Mouse (Mus musculus) kidney, postnatal 36 days (tissue): ENCODE data around the gene Hspb7.

Experiments
- DNase-seq, 2 experiments: peaks; one replicate each; pipeline ENCODE4 v3.0.0; 2021 to 2022; ENCODE audit warnings: mixed read lengths in 2 of 2

Gene Hspb7

GRCm38 (mm10) chr4:141420886-141421285, 307 bp downstream of the Hspb7 start:
- no peak for DNase-seq

DNA sequence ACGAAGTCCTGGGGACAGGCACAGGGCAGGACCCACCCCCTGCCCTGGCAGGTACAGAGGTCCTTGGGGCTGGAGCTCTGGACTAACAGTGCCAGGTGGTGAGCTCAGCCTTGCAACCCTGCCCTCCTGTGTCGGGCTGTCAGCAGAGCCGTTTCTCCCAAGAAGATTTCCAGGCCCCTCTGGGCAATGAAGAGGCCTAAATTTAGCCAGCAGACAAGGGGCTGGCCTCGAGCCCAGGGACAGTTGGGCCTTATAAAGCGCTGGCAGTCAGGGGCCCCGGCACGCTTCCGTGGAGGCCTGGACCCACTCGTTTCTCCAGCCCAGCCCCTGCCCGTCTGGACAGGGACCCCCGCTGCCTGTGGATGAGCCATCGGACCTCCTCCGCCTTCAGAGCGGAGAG, 844 bp downstream of the Hspb7 start:
- DNase-seq, result peak in 1 of 2 experiments; percentile 40

DNA sequence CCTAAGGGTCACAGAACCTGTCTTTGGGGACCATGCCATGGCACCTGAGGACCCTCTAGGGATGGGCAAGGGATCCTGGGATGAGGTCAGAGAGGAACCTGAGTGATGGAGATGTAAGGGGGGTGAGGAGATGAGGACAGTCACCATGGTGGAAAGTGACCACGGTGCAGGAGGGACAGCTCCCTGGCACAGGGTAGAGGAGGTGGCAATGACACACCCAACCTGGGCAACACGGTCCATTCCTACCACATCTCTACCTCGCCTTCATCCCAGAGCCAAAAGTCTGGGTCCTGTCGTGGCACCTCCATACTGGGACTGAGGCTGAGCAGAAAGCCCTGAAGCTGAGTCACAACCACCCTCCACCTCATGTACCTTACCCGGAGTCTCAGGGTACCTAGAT, 2.3 kb downstream of the Hspb7 start:
- DNase-seq, result no peak

GRCm38 (mm10) chr4:141423288-141423687, 2.7 kb downstream of the Hspb7 start:
- DNase-seq, result no peak

- no peak for DNase-seq
These were observed 3.3 kb downstream of the Hspb7 start for GRCm38 (mm10) chr4:141423691-141424431.

DNA sequence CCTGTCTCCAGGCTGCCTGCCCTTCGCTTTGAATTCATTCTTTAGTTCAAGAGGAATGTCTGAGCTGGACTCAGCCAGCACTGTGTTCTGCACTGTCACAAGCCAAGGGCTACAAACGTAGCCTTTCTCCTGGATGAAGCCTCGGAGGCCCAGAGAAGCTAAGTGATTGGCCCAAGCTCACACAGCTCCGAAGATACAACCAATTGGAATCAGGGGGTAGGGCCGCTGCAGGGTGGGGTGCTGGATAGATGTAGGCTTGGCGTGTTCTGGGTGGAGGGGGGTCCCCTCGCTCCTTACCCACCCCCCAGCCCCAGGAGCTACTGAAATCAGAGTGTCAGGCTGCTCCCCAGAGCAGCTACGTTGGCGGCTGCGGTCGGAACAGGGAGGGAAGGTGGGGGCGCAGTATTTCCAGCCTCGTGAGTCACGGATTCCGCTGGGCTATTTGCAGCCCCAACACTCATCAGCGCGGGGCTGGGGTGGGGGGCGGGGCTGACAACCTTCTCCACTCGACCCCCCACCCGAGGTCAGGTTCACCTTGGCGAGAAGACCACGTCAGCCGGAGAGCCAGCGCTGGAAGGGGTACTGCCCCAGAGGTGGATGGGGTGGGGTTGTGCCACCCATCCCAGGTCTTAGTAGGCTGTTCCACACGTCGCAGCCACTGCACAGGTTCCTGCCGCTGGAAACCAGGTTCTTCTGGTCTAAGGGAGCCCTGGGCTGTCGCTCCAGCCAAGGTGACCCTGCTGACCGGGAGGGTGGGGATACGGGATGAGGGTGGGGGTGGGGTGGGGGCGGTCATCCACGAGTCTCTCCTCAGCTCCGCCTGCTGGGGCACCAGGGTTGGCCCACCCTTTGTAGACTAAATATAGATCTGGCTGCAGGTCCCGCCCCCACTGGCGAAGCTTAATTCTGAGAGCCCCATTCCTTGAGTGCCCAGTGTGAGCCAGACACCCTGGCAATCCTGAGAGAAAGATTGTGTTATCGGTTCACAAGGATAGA, 5.2 kb downstream of the Hspb7 start:
- DNase-seq, result peak; percentile 69 to 72

DNA sequence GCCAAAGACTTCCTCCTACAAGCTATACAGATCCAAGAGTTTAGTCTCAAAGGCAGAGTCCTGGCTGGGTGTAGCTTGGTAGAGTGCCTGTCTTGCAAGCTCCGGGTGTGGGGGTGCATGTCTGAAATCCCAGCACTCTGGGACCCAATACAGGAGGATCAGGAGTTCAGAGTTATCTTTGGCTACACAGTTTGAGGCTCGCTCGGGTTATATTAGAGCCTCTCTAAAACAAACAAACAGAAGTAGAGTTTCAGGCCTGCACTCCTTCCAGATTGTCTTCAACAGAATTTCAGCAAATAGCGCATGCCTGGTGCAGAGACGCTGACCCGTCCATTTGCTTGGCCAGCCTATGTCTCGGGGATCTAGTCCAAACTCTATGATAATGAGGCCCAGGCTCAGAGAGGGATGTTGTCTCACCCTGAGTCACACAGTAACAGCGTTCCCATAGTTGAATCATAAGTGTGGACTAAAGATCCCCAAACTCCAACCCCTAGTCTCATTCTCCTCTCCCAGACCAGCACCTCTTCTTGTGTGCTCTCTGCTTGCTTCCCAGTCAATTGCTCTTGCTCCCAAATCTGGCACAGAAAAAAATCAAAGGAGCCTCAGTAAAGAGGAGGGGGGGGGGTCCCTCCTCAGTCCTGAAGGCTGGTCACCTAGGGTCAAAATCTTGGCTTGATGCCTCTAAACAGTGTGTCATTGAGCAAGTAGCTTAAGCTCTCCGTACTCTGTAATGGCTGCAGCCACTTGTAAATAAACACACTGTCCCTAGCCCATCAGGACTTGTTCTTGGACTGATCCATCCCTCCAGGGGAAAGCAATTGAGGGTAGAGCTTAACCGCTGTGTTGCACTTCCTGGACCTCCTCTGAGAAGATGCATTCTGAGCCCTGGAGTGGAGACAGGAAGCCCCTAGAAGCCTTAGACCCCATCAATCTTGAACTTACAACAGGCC, 6.5 kb downstream of the Hspb7 start:
- no peak for DNase-seq

DNA sequence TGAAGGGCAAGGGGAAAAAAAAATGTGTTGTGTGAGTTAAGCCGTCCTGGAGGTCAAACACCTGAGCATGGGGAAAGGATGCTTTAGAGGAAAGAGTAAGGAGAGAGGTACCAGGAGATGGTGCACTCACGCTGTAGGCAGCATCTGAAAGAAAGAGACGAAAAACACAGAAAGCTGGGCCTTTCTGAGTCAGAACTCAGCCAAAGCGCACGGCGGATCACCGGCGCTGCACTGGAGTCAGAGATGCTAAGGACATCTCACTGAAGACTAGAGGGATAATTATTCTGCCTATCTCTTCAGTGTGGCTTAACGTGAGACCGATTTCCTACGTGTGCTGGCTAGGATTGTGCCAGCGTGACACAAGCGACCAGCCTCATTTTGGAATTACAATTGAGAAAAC, 7.3 kb downstream of the Hspb7 start:
- no peak for DNase-seq

DNA sequence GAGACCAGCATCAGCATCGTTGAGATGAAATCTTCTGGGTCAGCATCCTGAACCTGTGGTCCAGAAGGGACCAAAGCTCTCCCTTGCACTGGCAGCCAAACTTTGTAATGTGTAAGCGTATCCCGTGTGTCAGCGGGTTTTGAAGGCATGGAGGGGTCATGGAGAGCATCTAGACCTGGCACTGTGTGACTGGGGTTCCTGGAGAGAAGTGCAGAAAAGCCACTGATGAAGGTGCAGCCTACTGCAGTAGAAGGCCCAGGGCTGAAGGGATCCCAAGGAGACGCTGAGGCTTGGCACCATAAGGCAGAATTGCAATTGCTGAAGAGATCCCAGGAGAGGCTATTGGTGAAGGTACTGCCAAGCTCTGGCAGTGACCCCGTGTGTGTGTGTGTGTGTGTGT, 8.8 kb downstream of the Hspb7 start:
- no peak for DNase-seq

- peak; percentile 60 to 84 for DNase-seq
These were observed 9.3 kb downstream of the Hspb7 start for GRCm38 (mm10) chr4:141429847-141430246.

- peak; percentile 83 to 90 for DNase-seq
These were observed 10.4 kb downstream of the Hspb7 start for GRCm38 (mm10) chr4:141430997-141431396.

DNA sequence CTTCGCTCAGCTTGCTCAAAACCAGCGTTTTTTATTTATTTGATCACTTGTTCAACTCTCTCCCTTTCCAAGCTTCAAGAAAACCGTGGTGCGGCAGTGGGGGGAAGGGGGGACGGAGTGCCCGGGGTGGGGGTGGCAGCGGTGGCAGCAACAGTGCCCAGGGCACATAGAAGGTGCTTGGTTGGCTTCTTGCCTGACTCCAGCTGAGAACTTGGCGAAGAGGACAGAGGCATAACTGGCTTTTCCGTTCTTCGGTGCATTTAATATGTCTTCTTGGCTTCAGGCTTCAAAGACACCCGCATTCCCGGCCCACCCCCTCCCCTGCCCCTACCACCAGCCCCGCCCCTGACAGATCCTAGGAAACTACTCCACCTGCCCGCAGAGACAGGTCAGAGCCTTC, 12.1 kb downstream of the Hspb7 start:
- peak; percentile 63 to 66 for DNase-seq

DNA sequence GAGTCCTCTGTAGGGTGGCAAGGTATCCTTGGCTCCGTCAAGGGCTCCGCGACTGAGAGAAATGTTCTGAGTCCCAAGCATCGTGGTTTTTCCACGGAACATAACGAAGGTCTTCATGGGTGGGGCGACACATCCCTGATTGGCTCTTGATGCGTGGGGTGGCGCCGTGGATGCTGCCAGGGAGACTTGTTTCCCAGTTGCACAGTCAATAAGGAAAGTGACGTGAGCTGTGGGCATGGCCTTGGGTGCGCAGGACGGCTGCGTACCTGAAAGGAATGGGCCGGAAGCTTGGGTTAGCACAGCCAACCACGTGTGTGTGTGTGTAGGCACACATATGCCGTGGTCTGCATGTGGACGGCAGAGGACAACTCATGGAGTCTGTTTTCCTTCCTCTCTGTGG, 12.6 kb downstream of the Hspb7 start:
- DNase-seq, result no peak

GRCm38 (mm10) chr4:141435974-141436373, 15.4 kb downstream of the Hspb7 start, which contains the start of gene Srarp:
Srarp (minus strand) TSS chr4:141436105.
- DNase-seq, result no peak

DNA sequence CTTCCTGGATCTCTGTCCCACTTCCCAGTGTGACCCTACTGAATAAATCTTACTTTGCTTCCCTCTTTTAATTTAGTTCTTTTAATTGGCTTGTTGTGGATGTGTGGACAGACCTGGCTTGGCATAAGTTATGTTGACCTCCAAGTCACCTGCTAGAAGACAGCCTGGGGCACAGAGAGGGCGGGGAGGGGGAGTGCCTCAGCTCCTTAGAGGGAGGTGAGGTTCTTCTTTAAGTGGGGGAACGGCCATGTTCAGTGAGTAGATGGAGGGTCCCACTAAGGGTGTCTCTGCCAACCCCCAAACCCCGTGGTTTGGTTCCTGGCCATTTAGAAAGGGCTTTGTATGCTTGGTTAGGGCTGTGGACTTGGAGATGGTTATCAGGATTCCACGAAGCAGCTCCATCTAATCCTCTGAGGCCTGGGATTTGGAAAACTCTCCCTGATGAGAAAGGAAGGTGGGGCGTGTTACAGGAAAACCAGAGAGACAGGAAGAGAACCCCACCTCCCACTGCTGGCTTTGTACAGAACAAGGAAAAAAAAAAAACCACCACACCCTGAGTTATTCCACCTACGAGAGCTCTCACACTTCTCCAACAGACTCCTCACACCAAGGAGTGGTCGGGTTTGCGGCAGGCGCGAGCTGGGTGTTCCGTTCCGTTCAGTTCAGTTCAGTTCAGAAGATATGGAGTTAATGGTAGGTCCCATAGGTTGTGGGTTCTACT, 18.7 kb downstream of the Hspb7 start:
- DNase-seq, result peak; percentile 62 to 67

DNA sequence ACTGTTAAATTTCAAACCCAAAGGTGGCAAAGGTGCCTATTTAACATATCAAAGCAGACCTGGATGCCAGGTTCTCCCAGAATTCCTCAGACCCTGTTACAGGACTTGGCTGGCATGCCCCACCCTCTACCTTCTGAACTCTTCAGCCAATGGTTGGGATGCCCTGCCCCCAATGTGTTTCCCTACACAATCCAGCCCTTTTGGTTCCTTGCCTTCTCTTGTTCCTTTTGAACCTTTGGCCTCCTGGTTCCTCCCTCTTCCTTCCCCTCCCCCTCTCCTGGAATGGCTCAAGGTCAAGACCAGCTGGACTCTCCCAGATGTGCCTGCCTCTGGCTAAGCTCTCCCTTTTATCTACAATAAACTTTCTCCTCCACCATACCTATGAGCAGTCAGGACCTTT, 20.3 kb downstream of the Hspb7 start:
- peak; percentile 78 to 86 for DNase-seq

- no peak for DNase-seq
These were observed 23.3 kb downstream of the Hspb7 start for GRCm38 (mm10) chr4:141443641-141444429.

DNA sequence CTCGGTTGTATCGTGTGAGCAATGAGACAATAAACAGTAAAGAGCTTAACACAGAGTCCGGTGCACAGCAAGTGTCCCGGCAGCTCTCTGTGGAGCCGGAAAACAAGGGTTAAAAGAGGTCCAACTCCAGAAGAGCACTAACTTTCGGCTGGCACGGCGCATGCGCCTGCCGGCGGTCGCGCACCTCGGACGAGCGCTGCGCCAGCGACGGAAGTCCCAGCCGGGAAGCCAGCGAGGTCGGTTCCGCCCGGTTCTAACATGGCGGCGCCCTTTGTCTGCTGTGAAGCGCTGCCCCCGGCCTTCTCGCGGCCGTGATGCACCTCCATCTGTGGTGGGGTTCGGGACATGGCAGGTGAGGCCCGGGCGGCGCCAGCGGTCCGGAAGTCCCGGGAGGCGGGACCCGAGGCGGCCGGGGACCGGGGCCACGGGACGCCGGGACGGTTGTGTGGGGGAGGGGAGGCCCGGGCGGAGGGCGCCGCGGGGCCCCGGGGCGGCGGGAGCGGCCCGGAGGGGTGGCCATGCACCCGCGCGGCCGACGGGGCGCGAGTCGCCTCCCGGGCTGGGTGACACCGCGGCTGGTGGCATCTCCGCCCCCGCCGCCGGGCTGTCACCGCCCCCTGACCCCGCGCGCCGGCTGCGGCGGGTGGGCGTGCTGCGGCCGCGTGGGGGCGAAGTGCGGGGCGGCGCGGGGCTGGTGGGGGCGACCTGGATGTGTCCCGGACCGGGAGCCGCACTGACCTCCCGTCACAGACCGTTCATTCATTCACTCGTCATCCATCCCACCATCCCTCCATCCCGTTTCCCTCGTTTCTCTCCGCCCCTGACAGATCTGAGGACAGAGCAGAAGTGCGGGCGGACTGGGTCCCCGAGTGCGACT, 24.1 kb downstream of the Hspb7 start, which contains the start of gene Zbtb17:
Gene Zbtb17, plus strand, starts transcription at position 204 of the 877 bp plus-strand sequence.
- peak; percentile 89 to 95 for DNase-seq

- DNase-seq, result no peak
These were observed 24.7 kb downstream of the Hspb7 start for GRCm38 (mm10) chr4:141445328-141445720.

- no peak for DNase-seq
These were observed 25.6 kb downstream of the Hspb7 start for GRCm38 (mm10) chr4:141446211-141446610.
